ENCODE assay signal across 21 mouse cellular contexts in genomic region chr3:98032191-98032590, GRCm38 (mm10). TPM values are rescaled to one million over a fixed set of nuclear protein-coding genes. Genes with fewer than 3 reads are reported as not detected.
DNase-seq lines count a peak whose midpoint lies in the region; ATAC-seq and TF ChIP-seq lines count a peak whose summit lies in the region.
"Had no signal": no experiment of that assay in that cellular context is flagged by ENCODE, and none has a peak within 500 bp of the region (broad histone marks: within the 10 kb centered on the region; RNA-seq: fewer than 3 reads in every experiment).

No protein-coding gene starts in this region.

- H3K4me1 ChIP-seq in liver, embryonic 14.5 days (replicated peaks; ENCODE audit: control insufficient read depth in 2 of 2, insufficient read depth in 2 of 2, low read length in 1 of 2), result peaks cover 10 to 45% of the 10 kb centered on the region in 2 experiments
- H3K4me1 ChIP-seq in kidney, embryonic 14.5 days (ENCODE audit: control insufficient read depth, insufficient read depth, low read length), result peaks cover 83% of the 10 kb centered on the region

- no peak for TF ChIP-seq CTCF in liver, embryonic 14.5 days (IDR thresholded peaks at IDR 0.05; ENCODE audit: low read depth)

- H3K27ac ChIP-seq in liver, embryonic 14.5 days, result no peak overlapping the region
- no peak overlapping the region for H3K27ac ChIP-seq in kidney, embryonic 14.5 days (ENCODE audit: low read depth, low read length)
- H3K27ac ChIP-seq: forebrain, embryonic 12.5 days; left cerebral cortex, adult 2 months; stomach, postnatal 0 days had no signal

- H3K27me3 ChIP-seq in liver, embryonic 14.5 days (ENCODE audit: control insufficient read depth, insufficient read depth, low read length), result no peaks in the 10 kb centered on the region
- no peaks in the 10 kb centered on the region for H3K27me3 ChIP-seq in kidney, embryonic 14.5 days (ENCODE audit: control insufficient read depth, insufficient read depth, low read length)
- H3K27me3 ChIP-seq: embryonic facial prominence, embryonic 13.5 days; forebrain, embryonic 12.5 days; heart, embryonic 12.5 days had no signal

- H3K36me3 ChIP-seq in liver, embryonic 14.5 days (replicated peaks; ENCODE audit: control insufficient read depth, insufficient read depth, low read depth), result no peaks in the 10 kb centered on the region
- no peaks in the 10 kb centered on the region; the same call in 1 of the 2 replicates for H3K36me3 ChIP-seq in kidney, embryonic 14.5 days (ENCODE audit: control insufficient read depth, insufficient read depth, low read length)
- H3K36me3 ChIP-seq: embryonic facial prominence, embryonic 13.5 days; forebrain, embryonic 12.5 days; heart, embryonic 12.5 days had no signal

- peak; percentile 60 for TF ChIP-seq EP300 in liver, embryonic 14.5 days (IDR thresholded peaks at IDR 0.05; ENCODE audit: low read depth)

- no peaks in the 10 kb centered on the region for H3K9me3 ChIP-seq in liver, embryonic 14.5 days (ENCODE audit: control insufficient read depth, low read length)
- H3K9me3 ChIP-seq in kidney, embryonic 14.5 days (ENCODE audit: control insufficient read depth, low read length), result no peaks in the 10 kb centered on the region
- H3K9me3 ChIP-seq: embryonic facial prominence, embryonic 13.5 days; forebrain, embryonic 12.5 days; heart, embryonic 12.5 days had no signal

- WGBS in liver, embryonic 14.5 days (ENCODE audit: insufficient replicate concordance), result 22% methylated on average over 3 of the region's 3 CpGs
- 68% methylated on average over 3 of the region's 3 CpGs for WGBS in kidney, embryonic 14.5 days

- no peak overlapping the region for H3K9ac ChIP-seq in liver, embryonic 14.5 days (replicated peaks)
- no peak overlapping the region for H3K9ac ChIP-seq in kidney, embryonic 14.5 days (ENCODE audit: low read depth, low read length)
- H3K9ac ChIP-seq: embryonic facial prominence, embryonic 13.5 days; forebrain, embryonic 12.5 days; heart, embryonic 12.5 days had no signal

- H3K4me3 ChIP-seq in liver, embryonic 14.5 days (ENCODE audit: insufficient read depth in 1 of 2, low read depth in 2 of 2, low read length in 2 of 2), result no peak overlapping the region
- no peak overlapping the region for H3K4me3 ChIP-seq in kidney, embryonic 14.5 days (ENCODE audit: low read length)
- H3K4me3 ChIP-seq: embryonic facial prominence, embryonic 13.5 days; erythroblast, embryonic 14.5 days; forebrain, embryonic 12.5 days; heart, embryonic 12.5 days; left cerebral cortex, adult 2 months had no signal

- DNase-seq in 416B (ENCODE audit: low read depth) (peak; percentile 85), MEL-GATA-1-ER (ENCODE audit: extremely low read depth, low read depth) (peak; percentile 75)
- DNase-seq in liver, embryonic 14.5 days (ENCODE audit: low read depth in 3 of 3, low spot score in 3 of 3), result no peak
- no peak for DNase-seq in adrenal gland, adult (ENCODE audit: inconsistent age in 2 of 2, low spot score in 1 of 2)
- no peak for DNase-seq in layer of hippocampus, adult 11-12 months (ENCODE audit: low spot score)
- DNase-seq: adrenal gland, postnatal 36 days; cerebellum, adult 11 months; heart, postnatal 10 days; right cerebral cortex, adult 18-20 months; thymus, adult 2 months had no signal

- no peak overlapping the region for H3K4me2 ChIP-seq in liver, embryonic 14.5 days (ENCODE audit: low read depth)
- H3K4me2 ChIP-seq in kidney, embryonic 14.5 days (replicated peaks; ENCODE audit: low read depth, low read length), result no peak overlapping the region
- H3K4me2 ChIP-seq: embryonic facial prominence, embryonic 13.5 days; forebrain, embryonic 12.5 days; heart, embryonic 12.5 days had no signal

- peak; percentile 68 for ATAC-seq in liver, embryonic 14.5 days (ENCODE audit: insufficient read depth)
- ATAC-seq in megakaryocyte progenitor cell, adult 5-6 weeks (replicated peaks; ENCODE audit: poor library complexity), result peak; percentile 67
- no peak for ATAC-seq in kidney, embryonic 14.5 days (ENCODE audit: low FRiP score, low TSS enrichment)
- ATAC-seq: intestine, postnatal 0 days; lung, postnatal 0 days; midbrain, embryonic 16.5 days had no signal

RNA-seq across cellular contexts. Expression of gene Notch2, which starts 18.9 kb away (rescaled TPM):
- 2.7 and 3.0 TPM in 2 replicates for polyA plus RNA-seq in liver, embryonic 14.5 days (2012; rRNA removed)
- 5.4 and 5.8 TPM in 2 replicates for polyA plus RNA-seq in liver, embryonic 14.5 days (2014; fragmentation: Nextera tagmentation; extraction: Ambion mirVana)
- total RNA-seq in megakaryocyte progenitor cell, adult 5-6 weeks (2015), result 23.5 and 23.6 TPM in 2 replicates
- total RNA-seq in megakaryocyte progenitor cell, adult 5-6 weeks (2017), result 20.9 and 21.8 TPM in 2 replicates
- polyA plus RNA-seq in kidney, embryonic 14.5 days (2014; fragmentation: Nextera tagmentation; extraction: Ambion mirVana), result 34.4 and 42.7 TPM in 2 replicates

Comparison
In these comparisons a context has a peak if more than half of its experiments do, and no peak if none do; other contexts are left out.
1. DNase-seq: peak in 416B (single experiment) and MEL-GATA-1-ER (single experiment); none in liver, embryonic 14.5 days (0 of 3), adrenal gland, adult (0 of 2) and layer of hippocampus, adult 11-12 months (single experiment).